Mouse (Mus musculus) heart, adult 2 months (tissue): Measurements from ENCODE around the gene Podnl1. TPM values are rescaled to one million over a fixed set of nuclear protein-coding genes. Genes with fewer than 3 reads are reported as not detected.

Source experiments
- DNase-seq, 2 experiments: peaks; one replicate each; pipeline ENCODE4 v3.0.0; 2021
- H3K27ac ChIP-seq: fragments of 200-600 bp; 2 replicates; pipeline ENCODE4 v1.8.1; 2022
- H3K27me3 ChIP-seq: fragments of 200-500 bp; 2 replicates; pipeline ENCODE4 v1.6.1; 2012; ENCODE audit warnings: mild to moderate bottlenecking, low read length, inconsistent platforms, mixed read lengths; ENCODE audit not compliant: control insufficient read depth, insufficient read depth
- H3K36me3 ChIP-seq: fragments of 200-500 bp; 2 replicates; pipeline ENCODE4 v1.6.1; 2012; ENCODE audit warnings: low read length, inconsistent platforms; ENCODE audit not compliant: control insufficient read depth, insufficient read depth
- H3K4me1 ChIP-seq: fragments of 200-500 bp; 2 replicates; pipeline ENCODE4 v1.6.1; 2011; ENCODE audit warnings: low read length; ENCODE audit not compliant: control insufficient read depth, insufficient read depth
- H3K4me3 ChIP-seq: fragments of 200-600 bp; 2 replicates; pipeline ENCODE4 v1.8.1; 2022
- H3K79me2 ChIP-seq: fragments of 200-500 bp; replicated peaks from 2 replicates; pipeline ENCODE4 v1.6.1; 2012; ENCODE audit warnings: mild to moderate bottlenecking, inconsistent platforms, low read length, moderate library complexity, mixed read lengths; ENCODE audit not compliant: control insufficient read depth, insufficient read depth
- H3K9ac ChIP-seq: fragments of 200-500 bp; 2 replicates; pipeline ENCODE4 v1.6.1; 2012; ENCODE audit warnings: low read depth, mild to moderate bottlenecking, control low read depth, inconsistent platforms, low read length, mixed read lengths
- CTCF ChIP-seq: fragments of 200-600 bp; IDR thresholded peaks from 2 replicates; pipeline ENCODE4 v1.8.1; 2022; ENCODE audit warnings: antibody characterized with exemption, mild to moderate bottlenecking, moderate library complexity
- EP300 ChIP-seq: fragments of 200-500 bp; IDR thresholded peaks from 2 replicates; pipeline ENCODE4 v1.6.1; 2011; ENCODE audit warnings: low read depth, low read length, control low read depth; ENCODE audit not compliant: insufficient read depth
- POLR2A ChIP-seq: fragments of 200-500 bp; IDR thresholded peaks from 2 replicates; pipeline ENCODE4 v1.6.1; 2011; ENCODE audit warnings: mild to moderate bottlenecking, low read depth, low read length, control low read depth; ENCODE audit not compliant: insufficient read depth
- WGBS: fragments of 180-500 bp; shearing (Covaris S2); methylation state at CpG from one replicate; pipeline ENCODE4 v1.1.7; 2018; 5-methylcytosine and 5-hydroxymethylcytosine counted together
- intact Hi-C: fragments of 180-260 bp; cut with DNase I; formaldehyde crosslinking; loops from one replicate; pipeline ENCODE4 v1.15.1; 2025
- polyA plus RNA-seq: library from polyadenylated mRNA; depleted of rRNA; stranded (reverse); fragments of >200 nt; gene quantifications from 2 replicates; pipeline ENCODE4 v1.2.3, GENCODE M21; 2012
- total RNA-seq, 2 experiments: library from RNA; stranded (reverse); gene quantifications; 2 replicates each; pipeline ENCODE4 v1.2.3; 2021

Gene Podnl1
- total and polyA plus RNA-seq, 3 experiments: 0.23 TPM; not detected in 2

DNA sequence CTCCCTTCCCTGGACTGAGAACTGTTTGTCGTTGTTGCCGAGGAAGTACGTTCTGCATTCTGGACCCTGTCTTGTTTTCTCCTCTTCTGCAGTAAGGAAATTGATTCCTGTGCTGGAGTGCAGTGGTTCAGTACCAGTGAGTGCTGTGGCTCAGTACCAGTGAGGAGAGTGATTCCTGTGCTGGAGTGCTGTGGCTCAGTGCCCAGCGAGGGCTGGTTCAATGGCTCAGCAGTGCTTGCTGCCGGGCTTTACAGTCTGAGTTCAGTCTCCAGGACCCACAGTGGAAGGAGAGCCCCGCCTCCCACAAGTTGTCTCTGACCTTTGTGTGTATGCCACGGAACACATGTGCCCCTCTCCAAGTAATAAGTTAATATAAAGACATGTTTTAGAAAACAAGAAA is 38.6 kb upstream of the Podnl1 start:
- 89% methylated on average over 7 of the region's 7 CpGs for WGBS
- Histone ChIP-seq H3K27me3 (no peaks in the 10 kb centered on the region), H3K9ac (no peak overlapping the region), H3K27ac (no peak overlapping the region), H3K36me3 (no peaks in the 10 kb centered on the region), H3K4me3 (no peak overlapping the region), H3K4me1 (peaks cover 3% of the 10 kb centered on the region; the same call in 1 of the 2 replicates), H3K79me2 (no peaks in the 10 kb centered on the region)
- intact Hi-C loops: no loop called here
- no peak for DNase-seq
- TF ChIP-seq EP300: no peak
- no peak for TF ChIP-seq POLR2A
- no peak for TF ChIP-seq CTCF

DNA sequence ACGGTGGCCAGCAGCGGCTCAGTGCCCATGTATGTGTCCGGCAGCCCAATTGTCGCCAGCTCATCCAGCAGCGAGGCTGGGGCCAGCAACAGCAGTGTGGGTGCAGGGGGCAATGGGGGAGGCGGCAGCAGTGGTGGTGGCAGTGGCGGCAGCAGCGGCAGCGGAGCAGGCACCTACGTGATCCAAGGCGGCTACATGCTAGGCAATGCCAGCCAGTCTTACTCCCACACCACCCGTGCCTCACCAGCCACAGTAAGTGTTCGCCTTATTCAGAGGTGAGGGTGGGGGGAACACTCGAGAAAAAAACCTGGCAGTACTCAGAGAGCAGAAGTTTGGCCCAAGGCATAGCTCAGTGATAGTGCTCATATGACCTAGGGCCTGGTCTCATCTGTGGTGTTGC is 38.0 kb upstream of the Podnl1 start:
- intact Hi-C loops: no loop called here

DNA sequence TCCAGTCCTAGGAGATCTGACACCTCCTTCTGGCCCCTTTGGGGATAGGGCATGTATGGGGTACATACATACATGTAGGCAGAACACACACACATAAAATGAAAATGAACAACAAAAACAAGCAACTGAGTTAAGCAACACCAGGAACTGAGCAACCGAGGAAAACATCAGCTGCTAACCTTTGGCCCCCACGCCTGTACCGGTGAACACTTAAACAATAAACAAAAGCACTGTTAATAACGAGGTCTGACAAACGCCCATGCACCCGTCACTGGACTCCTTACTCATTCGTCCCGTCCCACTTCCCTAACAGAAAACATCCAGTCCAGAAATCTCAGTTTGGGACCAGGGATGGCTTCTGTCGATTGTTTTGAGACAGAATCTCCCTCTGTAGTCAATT is 36.5 kb upstream of the Podnl1 start:
- no peaks in the 10 kb centered on the region for H3K36me3 ChIP-seq
- H3K4me1 ChIP-seq: peaks cover 2% of the 10 kb centered on the region; the same call in 1 of the 2 replicates
- no peak for TF ChIP-seq POLR2A
- TF ChIP-seq EP300: no peak
- TF ChIP-seq CTCF: no peak
- no peaks in the 10 kb centered on the region for H3K27me3 ChIP-seq
- no peak overlapping the region for H3K4me3 ChIP-seq
- no peak overlapping the region for H3K9ac ChIP-seq
- no peak overlapping the region for H3K27ac ChIP-seq
- intact Hi-C loops: no loop called here
- H3K79me2 ChIP-seq: no peaks in the 10 kb centered on the region
- WGBS: 82% methylated on average over 9 of the region's 9 CpGs
- no peak for DNase-seq

More for the DNA sequence above, 38.0 kb upstream of the Podnl1 start:
- Histone ChIP-seq H3K79me2 (no peaks in the 10 kb centered on the region), H3K27me3 (no peaks in the 10 kb centered on the region), H3K4me1 (peaks cover 3% of the 10 kb centered on the region; the same call in 1 of the 2 replicates), H3K27ac (no peak overlapping the region), H3K4me3 (no peak overlapping the region), H3K9ac (no peak overlapping the region), H3K36me3 (no peaks in the 10 kb centered on the region)
- WGBS: 93% methylated on average over 14 of the region's 14 CpGs
- DNase-seq: no peak
- no peak for TF ChIP-seq POLR2A
- TF ChIP-seq EP300: no peak
- TF ChIP-seq CTCF: no peak

DNA sequence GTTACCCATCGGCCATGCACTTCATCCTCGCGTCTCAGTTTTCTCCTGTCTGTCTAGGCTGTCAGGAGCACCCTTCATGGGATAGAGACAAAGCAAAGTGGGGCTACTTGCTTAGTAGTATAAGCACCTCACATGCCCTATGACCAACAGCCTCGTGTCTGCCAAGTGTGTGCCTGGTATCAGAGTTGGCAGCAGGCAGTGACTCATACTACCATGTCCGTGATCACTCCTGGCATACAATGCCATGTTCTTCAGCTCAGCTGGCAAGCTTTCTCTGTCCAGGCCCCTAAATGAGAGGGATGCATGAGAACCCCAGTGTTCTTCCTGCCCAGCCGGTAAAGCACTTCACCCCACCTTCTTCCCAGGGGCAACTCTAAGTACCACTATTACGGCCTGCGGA is 35.2 kb upstream of the Podnl1 start:
- TF ChIP-seq CTCF (no peak), EP300 (peak; percentile 76; the same call in 1 of the 2 replicates)
- H3K4me1 ChIP-seq: peaks cover 2% of the 10 kb centered on the region; the same call in 1 of the 2 replicates
- no peaks in the 10 kb centered on the region for H3K27me3 ChIP-seq
- WGBS: 64% methylated on average over 8 of the region's 8 CpGs
- intact Hi-C loops: no loop called here
- H3K9ac ChIP-seq: no peak overlapping the region
- no peak overlapping the region for H3K4me3 ChIP-seq
- no peaks in the 10 kb centered on the region for H3K36me3 ChIP-seq
- no peaks in the 10 kb centered on the region for H3K79me2 ChIP-seq
- H3K27ac ChIP-seq: no peak overlapping the region
- peak in 1 of 2 experiments; percentile 59 for DNase-seq

DNA sequence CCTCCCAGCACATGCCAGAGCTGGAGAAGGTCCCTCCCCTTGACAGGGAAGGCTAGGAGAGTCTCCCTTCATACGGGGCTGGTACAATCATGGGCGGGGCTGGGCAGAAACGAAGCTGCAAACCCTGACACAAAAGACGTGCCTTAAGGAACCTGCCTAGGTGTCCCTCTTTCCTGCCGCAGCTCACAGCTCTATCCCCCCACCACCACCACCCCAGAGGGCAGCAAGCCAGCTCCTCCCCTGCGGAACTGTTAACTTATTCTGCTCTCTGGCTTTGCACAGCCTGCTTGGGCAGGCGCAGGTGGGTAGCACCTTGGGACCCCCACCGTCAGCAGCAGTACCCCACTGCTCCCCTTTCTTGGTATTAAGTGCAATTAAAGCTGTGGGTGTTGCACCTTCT is 29.7 kb upstream of the Podnl1 start:
- H3K9ac ChIP-seq: no peak overlapping the region
- no peaks in the 10 kb centered on the region for H3K36me3 ChIP-seq
- H3K4me3 ChIP-seq: no peak overlapping the region
- DNase-seq: no peak
- TF ChIP-seq EP300: no peak
- no peak for TF ChIP-seq CTCF
- no peak for TF ChIP-seq POLR2A
- no peaks in the 10 kb centered on the region for H3K79me2 ChIP-seq
- intact Hi-C loops: no loop called here
- H3K4me1 ChIP-seq: no peaks in the 10 kb centered on the region
- H3K27me3 ChIP-seq: no peaks in the 10 kb centered on the region
- no peak overlapping the region for H3K27ac ChIP-seq
- WGBS: 74% methylated on average over 8 of the region's 8 CpGs

DNA sequence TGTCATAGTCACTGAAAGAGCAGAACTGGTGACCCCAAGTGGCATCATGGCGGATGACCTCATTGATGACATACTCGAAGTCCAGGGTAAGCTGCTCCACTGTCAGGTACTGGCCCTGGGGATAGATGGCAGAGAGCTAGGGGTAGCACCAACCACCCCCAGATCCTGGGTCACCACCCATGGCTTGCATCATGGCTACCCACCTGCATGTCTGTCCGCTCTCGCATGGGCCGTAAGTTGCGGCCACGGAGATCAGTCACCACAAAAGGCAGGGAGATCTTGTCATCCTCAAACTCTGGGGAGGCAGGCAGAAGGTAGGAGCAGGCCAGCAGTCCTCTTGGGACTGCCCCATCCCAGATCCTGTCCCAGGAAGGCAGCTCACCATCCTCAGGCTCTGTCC is 27.4 kb upstream of the Podnl1 start:
- Histone ChIP-seq H3K4me1 (no peaks in the 10 kb centered on the region), H3K27ac (no peak overlapping the region), H3K9ac (no peak overlapping the region), H3K4me3 (no peak overlapping the region), H3K27me3 (no peaks in the 10 kb centered on the region), H3K79me2 (no peaks in the 10 kb centered on the region; the same call in 1 of the 2 replicates), H3K36me3 (no peaks in the 10 kb centered on the region)
- intact Hi-C loops: no loop called here
- no peak for DNase-seq
- TF ChIP-seq POLR2A (no peak), EP300 (no peak), CTCF (no peak)
- WGBS: 90% methylated on average over 7 of the region's 7 CpGs
